Mouse (Mus musculus) retina, postnatal 1 day (tissue): ENCODE data around the gene Spint3.
"Not testable (repeated sequence)": the region's sequence is repeated elsewhere in the genome, so short reads cannot be mapped to it uniquely, and the experiment has no call there.

Source experiments
- DNase-seq: peaks from one replicate; pipeline ENCODE4 v3.0.0-alpha.2; 2012

The Spint3 gene

GRCm38 (mm10) chr2:164573359-164573758 is at the start of gene Spint3:
Gene Spint3 (minus strand): TSS chr2:164573459.
- not testable (repeated sequence) for DNase-seq

GRCm38 (mm10) chr2:164621775-164622174 is 48.5 kb upstream of the Spint3 start:
- DNase-seq, result no peak

- no peak for DNase-seq
Observed at GRCm38 (mm10) chr2:164619050-164619449, 45.8 kb upstream of the Spint3 start.

GRCm38 (mm10) chr2:164615386-164615785 is 42.1 kb upstream of the Spint3 start:
- DNase-seq, result no peak

GRCm38 (mm10) chr2:164613471-164613870 is 40.2 kb upstream of the Spint3 start, which contains the start of the genes Wfdc6b and Wfdc8:
Gene Wfdc6b (plus strand): TSS chr2:164613522.
Gene Wfdc8 (minus strand): TSS chr2:164613626.
- not testable (repeated sequence) for DNase-seq

- DNase-seq, result no peak
Observed at GRCm38 (mm10) chr2:164608781-164609180, 35.5 kb upstream of the Spint3 start.

GRCm38 (mm10) chr2:164604411-164604810 is 31.2 kb upstream of the Spint3 start:
- no peak for DNase-seq

- no peak for DNase-seq
Observed at GRCm38 (mm10) chr2:164603482-164603881, 30.2 kb upstream of the Spint3 start.

- DNase-seq, result no peak
Observed at GRCm38 (mm10) chr2:164600179-164600578, 26.9 kb upstream of the Spint3 start.

GRCm38 (mm10) chr2:164593494-164593893 is 20.2 kb upstream of the Spint3 start, which contains the start of gene Eppin:
Gene Eppin (minus strand): TSS chr2:164593594.
- no peak for DNase-seq

GRCm38 (mm10) chr2:164592014-164592413 is 18.8 kb upstream of the Spint3 start:
- DNase-seq, result peak; percentile 75

GRCm38 (mm10) chr2:164585025-164585725 is 11.9 kb upstream of the Spint3 start, which contains the start of gene Wfdc6a:
Gene Wfdc6a (minus strand): TSS chr2:164585447.
- not testable (repeated sequence) for DNase-seq

- no peak for DNase-seq
Observed at GRCm38 (mm10) chr2:164567460-164567859, 5.8 kb downstream of the Spint3 start.

GRCm38 (mm10) chr2:164566997-164567396 is 6.3 kb downstream of the Spint3 start:
- DNase-seq, result no peak

- peak; percentile 35 for DNase-seq
Observed at GRCm38 (mm10) chr2:164564346-164564745, 8.9 kb downstream of the Spint3 start.

- DNase-seq, result peak; percentile 71
Observed at GRCm38 (mm10) chr2:164563339-164564038, 9.8 kb downstream of the Spint3 start.

GRCm38 (mm10) chr2:164562391-164563188 is 10.7 kb downstream of the Spint3 start, which contains the start of gene Wfdc2:
Gene Wfdc2 (plus strand): TSS chr2:164562413.
- peak; percentile 34 for DNase-seq

- DNase-seq, result no peak
Observed at GRCm38 (mm10) chr2:164560106-164560505, 13.2 kb downstream of the Spint3 start.

- DNase-seq, result no peak
Observed at GRCm38 (mm10) chr2:164558991-164559645, 14.1 kb downstream of the Spint3 start.

GRCm38 (mm10) chr2:164558426-164558825 is 14.8 kb downstream of the Spint3 start:
- DNase-seq, result no peak

- DNase-seq, result no peak
Observed at GRCm38 (mm10) chr2:164551502-164551901, 21.8 kb downstream of the Spint3 start.

- no peak for DNase-seq
Observed at GRCm38 (mm10) chr2:164550895-164551269, 22.4 kb downstream of the Spint3 start.
